Mouse (Mus musculus) hindbrain, embryonic 10.5 days (tissue): Measurements from ENCODE around the gene Paqr3. TPM values are rescaled to one million over a fixed set of nuclear protein-coding genes. Genes with fewer than 3 reads are reported as not detected.

ENCODE experiments used
- DNase-seq: peaks from one replicate; pipeline ENCODE4 v3.0.0-alpha.2; 2017; ENCODE audit warnings: low spot score
- H3K27ac ChIP-seq: fragments of 300-500 bp; sonication (generic); 2 replicates; pipeline ENCODE4 v1.5.1; 2016; ENCODE audit warnings: mild to moderate bottlenecking, moderate library complexity
- H3K27me3 ChIP-seq: fragments of 300-500 bp; sonication (generic); 2 replicates; pipeline ENCODE4 v1.6.1; 2016; ENCODE audit warnings: mild to moderate bottlenecking; ENCODE audit not compliant: poor library complexity, insufficient read depth, severe bottlenecking
- H3K36me3 ChIP-seq: fragments of 300-500 bp; sonication (generic); 2 replicates; pipeline ENCODE4 v1.6.1; 2016; ENCODE audit warnings: mild to moderate bottlenecking, moderate library complexity
- H3K4me1 ChIP-seq: fragments of 300-500 bp; sonication (generic); replicated peaks from 2 replicates; pipeline ENCODE4 v1.6.1; 2016; ENCODE audit warnings: mild to moderate bottlenecking
- H3K4me3 ChIP-seq: fragments of 300-500 bp; sonication (generic); 2 replicates; pipeline ENCODE4 v1.5.1; 2016; ENCODE audit warnings: mild to moderate bottlenecking, moderate library complexity
- H3K9me3 ChIP-seq: fragments of 300-500 bp; sonication (generic); 2 replicates; pipeline ENCODE4 v1.6.1; 2016; ENCODE audit warnings: mild to moderate bottlenecking, moderate library complexity
- WGBS: fragments of 180-500 bp; shearing (Covaris S2); methylation state at CpG from one replicate; pipeline ENCODE4 v1.1.7; 2016; 5-methylcytosine and 5-hydroxymethylcytosine counted together
- polyA plus RNA-seq: library from polyadenylated mRNA; unstranded; fragments of >200 nt; fragmentation: Nextera tagmentation; extraction: Ambion mirVana; gene quantifications from 2 replicates; pipeline ENCODE4 v1.2.1, GENCODE M21; 2016

Paqr3 gene
- polyA plus RNA-seq, 1 experiment from 2014 or later = 12.9 TPM

GRCm38 (mm10) chr5:97078641-97079040, 32.8 kb downstream of the Paqr3 start:
- H3K9me3 ChIP-seq = no peaks in the 10 kb centered on the region
- H3K36me3 ChIP-seq = 0 out of 2 replicates have a peak, but pooled peaks cover 2% of the 10 kb centered on the region
- H3K27ac ChIP-seq = no peak overlapping the region
- H3K4me3 ChIP-seq = no peak overlapping the region
- H3K4me1 ChIP-seq = peaks cover 5% of the 10 kb centered on the region; the same call in 1 of the 2 replicates
- DNase-seq = no peak
- H3K27me3 ChIP-seq = no peaks in the 10 kb centered on the region
- 76% methylated on average over 5 of the region's 5 CpGs for WGBS

- Histone ChIP-seq H3K9me3 (no peaks in the 10 kb centered on the region), H3K27ac (no peak overlapping the region), H3K27me3 (no peaks in the 10 kb centered on the region), H3K36me3 (no peaks in the 10 kb centered on the region), H3K4me3 (no peak overlapping the region), H3K4me1 (peaks cover 5% of the 10 kb centered on the region; the same call in 1 of the 2 replicates)
- no peak for DNase-seq
- WGBS = 85% methylated on average over 7 of the region's 7 CpGs
Observed at GRCm38 (mm10) chr5:97077676-97078075, 33.7 kb downstream of the Paqr3 start.

GRCm38 (mm10) chr5:97076167-97076566, 35.2 kb downstream of the Paqr3 start:
- peaks cover 5% of the 10 kb centered on the region; the same call in 1 of the 2 replicates for H3K4me1 ChIP-seq
- no peak overlapping the region for H3K27ac ChIP-seq
- H3K36me3 ChIP-seq = 0 out of 2 replicates have a peak, but pooled peaks cover under 1% of the 10 kb centered on the region
- 96% methylated on average over 5 of the region's 5 CpGs for WGBS
- no peaks in the 10 kb centered on the region for H3K27me3 ChIP-seq
- no peaks in the 10 kb centered on the region for H3K9me3 ChIP-seq
- no peak for DNase-seq
- no peak overlapping the region for H3K4me3 ChIP-seq

GRCm38 (mm10) chr5:97075476-97076151, 35.8 kb downstream of the Paqr3 start:
- H3K4me1 ChIP-seq = peaks cover 5% of the 10 kb centered on the region; the same call in 1 of the 2 replicates
- no peak for DNase-seq
- H3K9me3 ChIP-seq = no peaks in the 10 kb centered on the region
- H3K36me3 ChIP-seq = peaks cover 6% of the 10 kb centered on the region; the same call in 1 of the 2 replicates
- no peaks in the 10 kb centered on the region for H3K27me3 ChIP-seq
- WGBS = 93% methylated on average over 11 of the region's 11 CpGs
- H3K27ac ChIP-seq = no peak overlapping the region
- no peak overlapping the region for H3K4me3 ChIP-seq

GRCm38 (mm10) chr5:97065746-97066145, 45.6 kb downstream of the Paqr3 start:
- Histone ChIP-seq H3K4me1 (no peaks in the 10 kb centered on the region), H3K4me3 (no peak overlapping the region), H3K27me3 (no peaks in the 10 kb centered on the region), H3K27ac (no peak overlapping the region), H3K36me3 (peaks cover 60% of the 10 kb centered on the region), H3K9me3 (no peaks in the 10 kb centered on the region)
- WGBS = 90% methylated on average over 4 of the region's 4 CpGs
- no peak for DNase-seq

GRCm38 (mm10) chr5:97062041-97062440, 49.4 kb downstream of the Paqr3 start:
- 68% methylated on average over 1 of the region's 1 CpGs for WGBS
- no peak for DNase-seq
- no peaks in the 10 kb centered on the region for H3K9me3 ChIP-seq
- H3K27ac ChIP-seq = no peak overlapping the region
- H3K4me1 ChIP-seq = no peaks in the 10 kb centered on the region
- H3K36me3 ChIP-seq = peaks cover 55% of the 10 kb centered on the region
- H3K4me3 ChIP-seq = no peak overlapping the region
- no peaks in the 10 kb centered on the region for H3K27me3 ChIP-seq

- Histone ChIP-seq H3K27ac (no peak overlapping the region), H3K36me3 (peaks cover 47% of the 10 kb centered on the region), H3K9me3 (no peaks in the 10 kb centered on the region), H3K4me1 (no peaks in the 10 kb centered on the region), H3K27me3 (no peaks in the 10 kb centered on the region), H3K4me3 (no peak overlapping the region)
- no peak for DNase-seq
- WGBS = 60% methylated on average over 3 of the region's 3 CpGs
Observed at GRCm38 (mm10) chr5:97060864-97061263, 50.5 kb downstream of the Paqr3 start.

GRCm38 (mm10) chr5:97056791-97057450, 54.5 kb downstream of the Paqr3 start:
- Histone ChIP-seq H3K27ac (no peak overlapping the region), H3K4me1 (no peaks in the 10 kb centered on the region), H3K4me3 (no peak overlapping the region), H3K9me3 (no peaks in the 10 kb centered on the region), H3K36me3 (peaks cover 27% of the 10 kb centered on the region), H3K27me3 (no peaks in the 10 kb centered on the region)
- DNase-seq = no peak
- WGBS = 87% methylated on average over 12 of the region's 12 CpGs

GRCm38 (mm10) chr5:97056359-97056758, 55.0 kb downstream of the Paqr3 start:
- WGBS = 88% methylated on average over 3 of the region's 3 CpGs
- no peak for DNase-seq

GRCm38 (mm10) chr5:97055511-97056068, 55.8 kb downstream of the Paqr3 start:
- Histone ChIP-seq H3K36me3 (peaks cover 26% of the 10 kb centered on the region), H3K4me1 (no peaks in the 10 kb centered on the region), H3K9me3 (no peaks in the 10 kb centered on the region), H3K4me3 (no peak overlapping the region), H3K27me3 (no peaks in the 10 kb centered on the region), H3K27ac (no peak overlapping the region)
- no peak for DNase-seq
- WGBS = 28% methylated on average over 1 of the region's 1 CpGs

More at GRCm38 (mm10) chr5:97056359-97056758, 55.0 kb downstream of the Paqr3 start:
- H3K27me3 ChIP-seq = no peaks in the 10 kb centered on the region
- H3K27ac ChIP-seq = no peak overlapping the region
- no peaks in the 10 kb centered on the region for H3K9me3 ChIP-seq
- no peaks in the 10 kb centered on the region for H3K4me1 ChIP-seq
- H3K4me3 ChIP-seq = no peak overlapping the region
- H3K36me3 ChIP-seq = peaks cover 26% of the 10 kb centered on the region

GRCm38 (mm10) chr5:97054801-97055200, 56.6 kb downstream of the Paqr3 start:
- DNase-seq = no peak
- 84% methylated on average over 10 of the region's 10 CpGs for WGBS
- Histone ChIP-seq H3K9me3 (no peaks in the 10 kb centered on the region), H3K27ac (no peak overlapping the region), H3K4me1 (no peaks in the 10 kb centered on the region), H3K36me3 (peaks cover 26% of the 10 kb centered on the region), H3K4me3 (no peak overlapping the region), H3K27me3 (no peaks in the 10 kb centered on the region)

- no peaks in the 10 kb centered on the region for H3K27me3 ChIP-seq
- no peak overlapping the region for H3K27ac ChIP-seq
- DNase-seq = no peak
- peaks cover 26% of the 10 kb centered on the region for H3K36me3 ChIP-seq
- H3K4me1 ChIP-seq = no peaks in the 10 kb centered on the region
- H3K4me3 ChIP-seq = no peak overlapping the region
- no peaks in the 10 kb centered on the region for H3K9me3 ChIP-seq
- 89% methylated on average over 5 of the region's 5 CpGs for WGBS
Observed at GRCm38 (mm10) chr5:97054166-97054565, 57.2 kb downstream of the Paqr3 start.

- no peak overlapping the region for H3K4me3 ChIP-seq
- H3K27ac ChIP-seq = no peak overlapping the region
- WGBS = 96% methylated on average over 5 of the region's 5 CpGs
- peaks cover 11% of the 10 kb centered on the region for H3K36me3 ChIP-seq
- no peaks in the 10 kb centered on the region for H3K27me3 ChIP-seq
- no peak for DNase-seq
- no peaks in the 10 kb centered on the region for H3K4me1 ChIP-seq
- no peaks in the 10 kb centered on the region for H3K9me3 ChIP-seq
Observed at GRCm38 (mm10) chr5:97048905-97049304, 62.5 kb downstream of the Paqr3 start.
